Mouse (Mus musculus): ENCODE measurements at regions not wholly inside any gene's neighbourhood (a gene's known extent, or its start where the extent isn't known, plus 50 kb on each side); places are given as distances from the start of the nearest gene placed in this dataset.

GRCm38 (mm10) chr1:75652547-75652946, 106.5 kb downstream of the Slc4a3 start:
- H3K36me3 ChIP-seq (ENCODE audit: control insufficient read depth, insufficient read depth, low read length): no peaks in the 10 kb centered on the region
- no peak overlapping the region for H3K4me3 ChIP-seq (ENCODE audit: low read depth, low read length)
- H3K9me3 ChIP-seq (replicated peaks; ENCODE audit: control insufficient read depth, low read length, poor library complexity, severe bottlenecking): no peaks in the 10 kb centered on the region
- 0 out of 2 replicates have a peak, but pooled peaks cover 2% of the 10 kb centered on the region for H3K4me1 ChIP-seq (ENCODE audit: control insufficient read depth, insufficient read depth, low read length)
- no peak overlapping the region for H3K4me2 ChIP-seq (ENCODE audit: low read length)
- H3K27ac ChIP-seq (ENCODE audit: low read length): no peak overlapping the region
- no peak overlapping the region for H3K9ac ChIP-seq (ENCODE audit: low read depth, low read length)
- peak; percentile 56; the same call in 1 of the 2 replicates for ATAC-seq
- peaks cover 7% of the 10 kb centered on the region; the same call in 1 of the 2 replicates for H3K27me3 ChIP-seq (ENCODE audit: control insufficient read depth, insufficient read depth, low read depth, low read length)
- 15% methylated on average over 10 of the region's 10 CpGs for WGBS

DNA sequence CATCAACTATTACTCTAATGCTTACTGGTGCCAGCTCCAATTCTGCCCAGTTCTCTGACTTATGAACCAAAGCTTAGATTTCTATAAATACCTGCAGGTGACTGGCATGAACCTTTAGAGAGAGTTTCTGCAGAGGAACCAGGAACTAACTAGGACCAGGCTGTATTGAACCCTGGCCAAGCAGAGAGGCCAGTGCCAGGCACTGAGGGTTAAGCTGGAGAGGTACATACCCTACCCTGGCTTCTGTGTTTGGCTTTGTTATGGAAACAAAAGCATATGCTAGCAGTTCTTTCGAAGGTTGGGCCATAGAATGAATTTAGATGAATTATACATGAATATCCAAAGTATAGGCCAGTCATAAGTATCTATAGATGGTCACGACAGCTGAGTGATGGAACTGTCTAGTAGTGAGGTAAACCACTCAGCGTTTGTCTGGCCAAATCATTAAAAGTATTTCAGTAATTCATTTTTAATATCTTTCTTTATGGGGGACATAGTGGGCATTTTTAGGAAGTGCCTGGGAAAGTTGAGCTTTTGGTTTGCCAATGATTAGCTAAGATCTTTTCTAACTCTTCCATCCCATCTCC, 107.0 kb downstream of the Slc4a3 start:
- H3K27me3 ChIP-seq (ENCODE audit: control insufficient read depth, insufficient read depth, low read depth, low read length): peaks cover 7% of the 10 kb centered on the region; the same call in 1 of the 2 replicates
- ATAC-seq: no peak; the same call in 1 of the 2 replicates
- no peaks in the 10 kb centered on the region for H3K9me3 ChIP-seq (replicated peaks; ENCODE audit: control insufficient read depth, low read length, poor library complexity, severe bottlenecking)
- WGBS: 47% methylated on average over 3 of the region's 3 CpGs
- no peak overlapping the region for H3K4me3 ChIP-seq (ENCODE audit: low read depth, low read length)
- 0 out of 2 replicates have a peak, but pooled peaks cover 2% of the 10 kb centered on the region for H3K4me1 ChIP-seq (ENCODE audit: control insufficient read depth, insufficient read depth, low read length)
- no peak overlapping the region for H3K27ac ChIP-seq (ENCODE audit: low read length)
- no peaks in the 10 kb centered on the region for H3K36me3 ChIP-seq (ENCODE audit: control insufficient read depth, insufficient read depth, low read length)
- no peak overlapping the region for H3K4me2 ChIP-seq (ENCODE audit: low read length)
- H3K9ac ChIP-seq (ENCODE audit: low read depth, low read length): no peak overlapping the region

DNA sequence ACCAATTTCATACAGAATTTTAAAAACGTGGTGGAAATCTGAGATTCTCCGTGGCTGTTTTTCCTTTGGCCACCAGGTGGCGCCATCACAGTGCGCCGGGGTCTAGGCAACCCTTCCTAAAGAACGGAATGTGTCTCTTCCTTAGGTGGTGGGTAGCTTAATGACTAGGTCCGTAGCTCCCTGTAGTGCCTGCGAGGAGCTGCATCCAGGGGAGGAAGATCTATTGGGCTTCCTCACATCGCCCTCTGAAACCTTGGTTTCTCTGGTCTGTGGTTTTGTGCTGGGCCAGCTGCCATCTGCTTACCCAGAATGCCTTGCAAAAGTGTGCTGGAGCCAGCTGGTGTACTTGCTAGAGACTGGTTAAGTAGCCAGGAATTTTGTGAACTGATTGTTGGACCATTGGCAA, 107.6 kb downstream of the Slc4a3 start:
- H3K4me2 ChIP-seq (ENCODE audit: low read length): peak overlapping the region; percentile 38
- H3K27me3 ChIP-seq (ENCODE audit: control insufficient read depth, insufficient read depth, low read depth, low read length): peaks cover 7% of the 10 kb centered on the region; the same call in 1 of the 2 replicates
- H3K4me3 ChIP-seq (ENCODE audit: low read depth, low read length): no peak overlapping the region
- no peaks in the 10 kb centered on the region for H3K9me3 ChIP-seq (replicated peaks; ENCODE audit: control insufficient read depth, low read length, poor library complexity, severe bottlenecking)
- 2% methylated on average over 9 of the region's 9 CpGs for WGBS
- no peaks in the 10 kb centered on the region for H3K36me3 ChIP-seq (ENCODE audit: control insufficient read depth, insufficient read depth, low read length)
- 0 out of 2 replicates have a peak, but pooled peaks cover 2% of the 10 kb centered on the region for H3K4me1 ChIP-seq (ENCODE audit: control insufficient read depth, insufficient read depth, low read length)
- H3K27ac ChIP-seq (ENCODE audit: low read length): no peak overlapping the region
- H3K9ac ChIP-seq (ENCODE audit: low read depth, low read length): no peak overlapping the region
- peak; percentile 72; the same call in 1 of the 2 replicates for ATAC-seq

DNA sequence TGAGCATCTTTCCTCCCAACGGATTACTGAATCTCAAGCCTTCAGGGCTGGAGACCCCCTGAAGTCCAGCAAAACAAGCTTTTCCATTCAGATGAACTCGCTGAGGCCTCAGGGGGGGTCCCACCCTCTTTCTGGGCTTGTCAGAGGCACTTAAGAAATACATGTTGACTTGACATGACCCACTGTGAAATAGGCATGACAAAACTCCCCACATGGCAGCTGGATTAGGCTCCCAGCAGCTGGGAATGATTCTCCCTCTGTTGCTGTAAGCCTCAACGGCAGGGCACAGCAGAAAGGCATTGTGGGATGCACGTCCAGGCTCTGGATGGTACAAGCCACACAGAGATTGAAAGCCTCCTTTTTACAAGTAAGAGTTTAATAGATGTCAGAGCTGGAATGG, 110.5 kb downstream of the Slc4a3 start:
- Histone ChIP-seq H3K4me3 (ENCODE audit: low read depth, low read length) (no peak overlapping the region), H3K27ac (ENCODE audit: low read length) (no peak overlapping the region), H3K27me3 (ENCODE audit: control insufficient read depth, insufficient read depth, low read depth, low read length) (peaks cover 4% of the 10 kb centered on the region; the same call in 1 of the 2 replicates), H3K9ac (ENCODE audit: low read depth, low read length) (no peak overlapping the region), H3K4me2 (ENCODE audit: low read length) (no peak overlapping the region), H3K4me1 (ENCODE audit: control insufficient read depth, insufficient read depth, low read length) (0 out of 2 replicates have a peak, but pooled peaks cover 2% of the 10 kb centered on the region), H3K9me3 (replicated peaks; ENCODE audit: control insufficient read depth, low read length, poor library complexity, severe bottlenecking) (no peaks in the 10 kb centered on the region), H3K36me3 (ENCODE audit: control insufficient read depth, insufficient read depth, low read length) (no peaks in the 10 kb centered on the region)
- 43% methylated on average over 4 of the region's 4 CpGs for WGBS
- ATAC-seq: no peak

DNA sequence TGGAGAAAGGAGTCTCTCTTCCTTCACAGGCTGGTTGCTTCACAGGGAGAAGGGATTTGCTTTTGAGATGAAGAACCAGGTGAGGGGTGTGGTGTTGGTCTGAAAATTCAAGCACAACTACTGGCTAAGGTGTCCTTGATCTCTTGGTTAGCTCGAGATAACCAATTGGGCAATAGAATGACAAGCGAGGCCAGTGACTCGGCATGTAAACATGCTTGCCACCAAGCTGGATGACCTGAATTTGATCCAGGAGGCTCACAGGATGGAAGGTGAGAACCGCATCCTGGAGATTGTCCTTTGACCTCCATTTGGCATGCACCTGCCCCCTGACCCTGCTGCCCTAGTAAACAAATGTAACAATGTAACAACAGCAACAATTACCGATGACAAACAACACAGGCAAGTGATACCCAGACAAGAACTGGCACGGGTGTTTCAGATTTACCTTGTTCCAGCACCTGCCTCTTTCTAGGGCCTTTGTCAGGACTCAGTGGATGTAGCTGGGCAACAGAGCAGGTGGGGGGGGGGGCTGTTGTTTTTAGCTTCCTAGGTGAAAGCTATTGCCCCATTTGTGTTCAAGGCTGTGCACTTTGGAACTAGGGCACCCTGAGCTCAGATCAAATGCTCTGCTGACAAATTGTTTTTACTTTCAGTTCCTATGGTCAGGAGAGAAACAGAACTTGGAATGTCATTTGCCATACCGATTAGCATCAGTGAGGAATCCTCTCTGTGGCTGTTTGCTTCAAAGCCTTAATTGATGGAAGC, 114.5 kb downstream of the Slc4a3 start:
- ATAC-seq: no peak
- no peak overlapping the region for H3K9ac ChIP-seq (ENCODE audit: low read depth, low read length)
- no peak overlapping the region for H3K4me2 ChIP-seq (ENCODE audit: low read length)
- WGBS: 87% methylated on average over 7 of the region's 7 CpGs
- H3K9me3 ChIP-seq (replicated peaks; ENCODE audit: control insufficient read depth, low read length, poor library complexity, severe bottlenecking): no peaks in the 10 kb centered on the region
- no peaks in the 10 kb centered on the region for H3K36me3 ChIP-seq (ENCODE audit: control insufficient read depth, insufficient read depth, low read length)
- H3K4me1 ChIP-seq (ENCODE audit: control insufficient read depth, insufficient read depth, low read length): peaks cover 4% of the 10 kb centered on the region; the same call in 1 of the 2 replicates
- H3K27ac ChIP-seq (ENCODE audit: low read length): no peak overlapping the region
- H3K27me3 ChIP-seq (ENCODE audit: control insufficient read depth, insufficient read depth, low read depth, low read length): no peaks in the 10 kb centered on the region; the same call in 1 of the 2 replicates
- no peak overlapping the region for H3K4me3 ChIP-seq (ENCODE audit: low read depth, low read length)

- no peak for ATAC-seq
- peaks cover 4% of the 10 kb centered on the region; the same call in 1 of the 2 replicates for H3K4me1 ChIP-seq (ENCODE audit: control insufficient read depth, insufficient read depth, low read length)
- no peaks in the 10 kb centered on the region for H3K9me3 ChIP-seq (replicated peaks; ENCODE audit: control insufficient read depth, low read length, poor library complexity, severe bottlenecking)
- H3K4me3 ChIP-seq (ENCODE audit: low read depth, low read length): no peak overlapping the region
- H3K9ac ChIP-seq (ENCODE audit: low read depth, low read length): no peak overlapping the region
- H3K4me2 ChIP-seq (ENCODE audit: low read length): peak overlapping the region; percentile 8; the same call in 1 of the 2 replicates
- no peak overlapping the region for H3K27ac ChIP-seq (ENCODE audit: low read length)
- no peaks in the 10 kb centered on the region for H3K36me3 ChIP-seq (ENCODE audit: control insufficient read depth, insufficient read depth, low read length)
- no peaks in the 10 kb centered on the region; the same call in 1 of the 2 replicates for H3K27me3 ChIP-seq (ENCODE audit: control insufficient read depth, insufficient read depth, low read depth, low read length)
- WGBS: 8% methylated on average over 17 of the region's 17 CpGs
Observed at GRCm38 (mm10) chr1:75662141-75662990, 116.3 kb downstream of the Slc4a3 start.

GRCm38 (mm10) chr1:75667736-75668269, 121.7 kb downstream of the Slc4a3 start:
- Histone ChIP-seq H3K4me3 (ENCODE audit: low read depth, low read length) (no peak overlapping the region), H3K27ac (ENCODE audit: low read length) (no peak overlapping the region), H3K36me3 (ENCODE audit: control insufficient read depth, insufficient read depth, low read length) (no peaks in the 10 kb centered on the region), H3K9ac (ENCODE audit: low read depth, low read length) (no peak overlapping the region), H3K27me3 (ENCODE audit: control insufficient read depth, insufficient read depth, low read depth, low read length) (peaks cover 5% of the 10 kb centered on the region), H3K4me1 (ENCODE audit: control insufficient read depth, insufficient read depth, low read length) (peaks cover 1% of the 10 kb centered on the region; the same call in 1 of the 2 replicates), H3K4me2 (ENCODE audit: low read length) (no peak overlapping the region), H3K9me3 (replicated peaks; ENCODE audit: control insufficient read depth, low read length, poor library complexity, severe bottlenecking) (no peaks in the 10 kb centered on the region)
- no peak for ATAC-seq
- WGBS: 13% methylated on average over 6 of the region's 6 CpGs

DNA sequence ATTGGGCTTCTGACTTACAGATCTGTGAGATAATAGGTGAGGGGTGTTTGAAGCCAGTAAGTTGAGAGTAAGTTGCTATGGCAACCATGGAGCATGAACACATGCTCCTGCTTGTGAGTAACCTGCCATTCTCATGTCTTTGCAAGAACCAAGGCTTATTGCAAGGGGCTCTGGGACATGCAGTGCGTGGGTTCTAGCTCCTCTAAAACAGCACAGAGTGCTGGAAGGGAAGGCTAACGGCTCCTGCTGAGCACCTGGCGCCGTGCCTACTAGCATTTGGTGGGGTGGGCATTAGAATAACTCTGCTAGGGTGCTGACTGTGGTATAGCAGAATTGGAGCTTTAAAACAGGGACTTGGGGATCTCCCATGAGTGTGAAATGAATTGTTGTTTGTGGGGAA, 130.2 kb downstream of the Slc4a3 start:
- Histone ChIP-seq H3K4me3 (ENCODE audit: low read depth, low read length) (no peak overlapping the region), H3K27me3 (ENCODE audit: control insufficient read depth, insufficient read depth, low read depth, low read length) (no peaks in the 10 kb centered on the region; the same call in 1 of the 2 replicates), H3K4me1 (ENCODE audit: control insufficient read depth, insufficient read depth, low read length) (no peaks in the 10 kb centered on the region), H3K27ac (ENCODE audit: low read length) (no peak overlapping the region), H3K36me3 (ENCODE audit: control insufficient read depth, insufficient read depth, low read length) (no peaks in the 10 kb centered on the region), H3K9ac (ENCODE audit: low read depth, low read length) (no peak overlapping the region), H3K9me3 (replicated peaks; ENCODE audit: control insufficient read depth, low read length, poor library complexity, severe bottlenecking) (no peaks in the 10 kb centered on the region), H3K4me2 (ENCODE audit: low read length) (no peak overlapping the region)
- ATAC-seq: no peak
- 83% methylated on average over 4 of the region's 4 CpGs for WGBS
